Mouse (Mus musculus) gastrocnemius, postnatal 14 days (tissue): Measurements from ENCODE around the gene Il12b. TPM values are rescaled to one million over a fixed set of nuclear protein-coding genes. Genes with fewer than 3 reads are reported as not detected.
"Not testable (repeated sequence)": the region's sequence is repeated elsewhere in the genome, so short reads cannot be mapped to it uniquely, and the experiment has no call there.

Experiments
- DNase-seq: peaks from one replicate; pipeline ENCODE4 v3.0.0; 2021; ENCODE audit warnings: mixed read lengths
- intact Hi-C: fragments of 180-260 bp; cut with DNase I; formaldehyde crosslinking; loops from one replicate; pipeline ENCODE4 v1.15.1; 2025; ENCODE audit warnings: low total_unique reads
- total RNA-seq, 2 experiments: library from RNA; stranded (reverse); gene quantifications; 2 replicates each; pipeline ENCODE4 v1.2.3; 2021

Gene Il12b
- total RNA-seq, 2 experiments from 2014 or later, result not detected

DNA sequence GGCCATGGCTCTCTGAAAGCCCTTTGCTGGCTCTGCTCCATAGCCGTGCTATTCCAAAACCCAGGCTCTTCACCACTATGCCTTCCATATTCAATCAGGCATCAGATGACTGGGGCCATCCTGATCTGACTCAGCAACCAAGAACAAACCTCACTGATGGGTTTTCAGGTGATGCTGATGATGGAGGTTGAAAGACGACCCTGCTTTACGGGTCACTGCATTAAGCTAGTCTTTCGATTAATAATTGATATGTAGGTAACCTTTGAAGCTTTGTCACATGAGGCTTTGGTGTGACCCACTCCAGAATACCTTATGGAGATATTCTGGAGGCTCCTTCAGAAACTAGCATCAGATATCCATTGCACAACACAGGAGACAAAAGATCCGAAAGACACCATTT lies 6.6 kb downstream of the Il12b start:
- DNase-seq, result no peak
- intact Hi-C loops, result no loop called here

DNA sequence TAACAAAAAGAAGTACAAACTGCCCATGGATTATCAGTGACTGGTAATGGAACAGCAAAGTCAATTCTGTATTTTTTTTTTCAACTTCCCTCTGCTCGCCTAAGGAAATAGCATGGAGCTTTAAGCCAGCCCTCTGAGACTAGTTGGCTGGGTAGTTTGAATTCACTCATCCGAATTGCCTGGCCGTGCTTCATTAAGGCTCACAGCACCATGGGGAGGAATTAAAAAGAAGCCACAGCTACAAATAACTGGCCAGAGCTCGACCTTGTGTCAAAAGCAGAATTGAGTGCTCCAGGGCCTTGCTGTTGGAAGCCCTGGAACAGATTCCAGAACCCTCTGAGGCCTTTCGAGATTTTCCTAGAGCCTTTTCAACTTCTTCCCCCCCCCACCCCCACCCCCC lies 8.8 kb downstream of the Il12b start:
- DNase-seq, result no peak
- intact Hi-C loops, result no loop called here

DNA sequence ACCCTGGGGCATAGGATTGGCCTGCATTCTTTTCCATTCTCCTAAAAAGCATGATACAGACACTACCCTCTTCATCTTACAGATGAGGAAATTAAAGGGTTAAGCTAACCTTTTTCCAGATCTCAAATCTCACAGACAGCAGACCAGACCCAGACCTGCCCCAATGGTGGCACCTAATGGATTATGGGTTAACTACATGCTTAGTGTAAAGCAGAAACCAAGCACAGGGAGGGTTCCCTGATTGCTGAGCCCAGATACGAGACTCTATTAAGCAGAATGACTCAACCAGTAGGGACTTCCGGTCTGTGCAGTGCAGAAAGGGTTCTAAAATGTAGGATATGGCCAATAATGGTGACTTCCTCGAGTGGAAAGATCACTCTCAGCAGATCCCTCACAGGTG lies 10.6 kb downstream of the Il12b start:
- intact Hi-C loops, result no loop called here
- no peak for DNase-seq

DNA sequence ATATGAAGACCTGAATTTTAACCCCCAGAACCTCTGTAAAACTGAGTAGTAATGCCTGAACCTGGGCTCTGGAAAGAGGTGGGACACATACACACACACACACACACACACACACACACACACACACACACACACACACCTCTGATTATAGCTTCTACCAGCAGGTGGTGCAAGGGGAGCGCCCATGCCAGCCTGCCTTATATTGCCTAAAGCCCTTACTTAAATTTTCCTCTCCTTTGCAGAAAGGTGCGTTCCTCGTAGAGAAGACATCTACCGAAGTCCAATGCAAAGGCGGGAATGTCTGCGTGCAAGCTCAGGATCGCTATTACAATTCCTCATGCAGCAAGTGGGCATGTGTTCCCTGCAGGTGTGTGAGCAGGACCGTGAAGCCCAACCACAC lies 12.4 kb downstream of the Il12b start:
- intact Hi-C loops, result no loop called here
- DNase-seq, result no peak

DNA sequence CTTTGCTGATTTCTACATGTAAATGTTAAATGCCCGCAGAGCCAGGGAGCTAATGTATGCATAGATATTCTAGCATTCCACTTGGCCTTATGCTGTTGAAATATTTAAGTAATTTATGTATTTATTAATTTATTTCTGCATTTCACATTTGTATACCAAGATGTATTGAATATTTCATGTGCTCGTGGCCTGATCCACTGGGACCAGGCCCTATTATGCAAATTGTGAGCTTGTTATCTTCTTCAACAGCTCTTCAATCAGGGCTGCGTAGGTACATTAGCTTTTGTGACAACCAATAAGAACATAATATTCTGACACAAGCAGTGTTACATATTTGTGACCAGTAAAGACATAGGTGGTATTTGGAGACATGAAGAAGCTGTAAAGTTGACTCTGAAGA lies 13.5 kb downstream of the Il12b start:
- no peak for DNase-seq
- intact Hi-C loops, result no loop called here

DNA sequence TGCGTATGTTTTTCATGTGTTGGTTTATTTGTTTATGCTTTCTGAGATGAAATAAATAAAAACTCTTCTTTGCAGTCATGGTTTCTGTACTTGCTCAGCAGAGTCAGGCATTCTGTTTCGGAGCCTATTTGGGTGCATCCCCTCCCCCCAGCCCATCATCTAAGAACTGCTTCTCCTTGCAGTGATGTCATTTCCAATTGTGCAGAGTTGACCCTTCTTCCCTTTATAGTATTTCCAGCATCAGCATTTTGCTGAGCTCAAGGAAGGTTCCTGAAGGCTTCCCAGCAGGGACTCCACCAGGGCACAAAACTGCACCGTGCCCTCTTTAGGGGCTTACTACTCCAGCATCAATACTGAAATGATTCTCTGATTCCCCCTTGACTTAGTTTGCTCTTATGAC lies 14.7 kb downstream of the Il12b start:
- intact Hi-C loops, result no loop called here
- DNase-seq, result no peak

DNA sequence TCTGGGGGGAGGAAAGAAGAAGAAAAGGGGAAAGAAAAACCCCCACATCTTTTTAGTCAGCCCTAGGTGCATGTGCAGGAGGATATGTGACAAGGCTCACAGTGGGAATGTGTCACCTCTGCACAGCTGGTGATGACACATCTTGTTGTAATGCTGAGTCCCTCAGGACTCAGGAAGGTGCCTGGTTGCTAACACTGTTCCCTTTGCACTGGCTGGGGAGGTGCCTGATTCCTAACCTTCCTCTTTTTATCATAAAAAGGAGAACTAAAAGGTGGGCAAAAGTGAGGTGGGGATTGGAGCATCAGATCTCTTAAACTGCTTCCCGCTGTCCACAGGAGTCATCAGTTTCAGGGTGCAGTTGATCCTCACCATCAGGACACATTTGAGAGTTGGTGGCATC lies 17.5 kb downstream of the Il12b start:
- intact Hi-C loops, result no loop called here

DNA sequence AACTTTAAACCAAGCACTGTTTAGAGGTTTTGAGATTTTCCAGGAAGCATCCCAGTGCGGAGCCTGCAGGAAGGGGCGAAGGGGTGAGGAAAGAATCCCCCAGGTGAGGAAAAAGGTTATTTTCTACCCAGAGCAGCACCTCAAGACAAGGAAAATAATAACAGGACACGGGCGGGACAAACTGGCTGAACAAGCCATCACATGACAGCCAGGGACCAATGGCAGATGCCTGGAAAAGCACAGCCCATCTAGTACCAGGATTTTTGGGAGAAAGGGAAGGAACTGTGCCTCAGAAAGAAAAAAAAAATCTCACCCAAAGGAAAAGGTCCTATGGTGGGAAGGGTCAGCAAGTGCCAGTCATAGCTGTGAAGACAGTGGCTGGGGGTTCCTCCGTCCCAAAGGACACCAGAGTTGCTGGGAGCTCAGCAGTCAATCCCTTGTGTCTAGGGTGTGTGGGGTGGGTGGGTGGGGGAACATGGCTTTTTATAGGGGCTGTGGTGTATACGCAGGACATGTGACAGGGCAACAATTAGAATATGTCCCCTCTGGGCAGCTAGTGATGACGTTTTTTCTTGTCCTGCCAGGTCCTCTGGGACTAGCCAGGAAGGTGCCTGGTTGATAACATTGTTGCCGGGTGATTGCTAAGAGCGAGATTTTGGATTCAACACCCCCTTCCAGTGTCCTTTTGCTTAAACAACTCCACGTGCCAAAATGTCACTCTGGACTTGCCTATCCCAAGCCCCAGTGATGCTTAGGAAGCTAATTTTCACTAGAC lies 22.7 kb downstream of the Il12b start:
- intact Hi-C loops, result no loop called here
- DNase-seq, result no peak

More for the DNA sequence above, 17.5 kb downstream of the Il12b start:
- DNase-seq, result no peak

DNA sequence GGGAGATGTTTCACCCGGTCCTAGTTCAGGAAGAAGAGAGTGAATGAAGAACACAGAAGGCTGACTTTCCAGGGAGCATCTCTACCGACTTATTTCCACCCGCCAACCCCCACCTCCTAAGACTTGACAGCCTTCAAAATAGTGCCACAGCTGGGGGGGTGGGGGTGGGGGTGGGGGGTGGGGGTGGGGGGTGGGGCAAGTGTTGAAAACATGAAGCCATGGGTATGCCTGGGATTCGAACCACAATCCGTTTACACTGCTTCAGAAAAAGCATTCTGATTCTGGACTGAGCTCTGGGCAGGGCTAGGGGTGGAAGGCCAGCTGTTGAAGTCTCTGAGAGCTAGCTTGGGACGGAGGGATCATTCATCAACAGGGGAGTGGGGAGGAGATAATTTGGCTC lies 23.4 kb downstream of the Il12b start:
- intact Hi-C loops, result no loop called here

DNA sequence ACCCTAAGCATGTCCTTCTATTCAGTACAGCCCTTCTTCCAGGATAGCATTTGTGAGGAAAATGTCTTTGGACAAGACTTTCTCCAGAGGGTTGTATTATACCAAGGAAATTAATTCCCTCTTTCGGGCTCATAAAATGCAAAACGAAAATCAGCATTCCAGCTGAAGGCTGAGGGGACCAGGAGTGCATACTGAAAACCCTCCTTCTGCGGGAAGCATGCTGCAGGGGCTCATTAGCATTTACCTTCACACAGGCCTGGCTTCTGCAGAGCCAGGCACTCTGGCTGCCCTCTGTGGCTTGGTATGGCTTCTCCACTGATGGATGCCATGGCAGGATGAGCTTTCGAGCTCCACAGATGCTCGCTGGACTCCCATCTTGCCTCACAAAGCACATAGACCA lies 24.1 kb downstream of the Il12b start:
- intact Hi-C loops, result no loop called here
- no peak for DNase-seq

More for the DNA sequence above, 23.4 kb downstream of the Il12b start:
- no peak for DNase-seq

DNA sequence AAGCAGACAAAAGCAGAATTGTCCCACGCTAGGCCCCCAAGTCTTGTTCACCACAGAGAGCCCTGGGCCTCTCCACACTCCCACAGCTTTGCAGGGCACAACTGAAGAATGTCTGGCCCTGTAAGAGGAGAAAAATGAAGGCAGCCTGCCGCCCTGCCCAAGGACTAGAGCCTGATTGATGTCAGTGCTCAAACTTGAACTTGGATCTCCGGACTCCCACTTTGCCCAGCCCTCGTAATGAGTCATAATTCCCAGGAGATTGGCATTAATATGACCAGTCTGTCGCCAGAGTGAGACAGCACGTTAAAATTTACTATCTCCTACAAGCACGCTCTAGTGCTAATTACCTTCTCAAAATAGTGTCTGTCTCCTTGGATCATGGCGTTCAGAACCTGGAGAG lies 25.1 kb downstream of the Il12b start:
- intact Hi-C loops, result no loop called here

DNA sequence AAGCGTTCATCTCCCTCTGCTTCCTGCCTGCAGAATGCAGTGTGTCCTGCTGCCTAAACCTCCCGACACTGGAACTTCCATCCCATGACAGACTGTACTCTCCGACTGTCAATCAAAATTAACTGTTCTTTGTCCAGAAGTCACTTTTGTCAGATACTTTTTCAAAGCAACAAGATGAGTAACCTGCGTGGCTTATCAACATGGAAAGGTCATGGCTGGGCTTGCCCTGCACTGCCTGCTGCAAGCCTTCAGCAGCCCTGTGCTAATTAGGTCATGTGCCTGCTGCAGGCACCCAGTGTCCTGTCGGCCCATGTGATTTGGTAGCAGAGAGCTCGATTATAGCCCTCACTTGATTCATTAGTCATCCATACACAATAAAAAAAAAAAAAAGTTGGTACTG lies 25.8 kb downstream of the Il12b start:
- intact Hi-C loops, result no loop called here
- no peak for DNase-seq

More for the DNA sequence above, 25.1 kb downstream of the Il12b start:
- DNase-seq, result no peak

DNA sequence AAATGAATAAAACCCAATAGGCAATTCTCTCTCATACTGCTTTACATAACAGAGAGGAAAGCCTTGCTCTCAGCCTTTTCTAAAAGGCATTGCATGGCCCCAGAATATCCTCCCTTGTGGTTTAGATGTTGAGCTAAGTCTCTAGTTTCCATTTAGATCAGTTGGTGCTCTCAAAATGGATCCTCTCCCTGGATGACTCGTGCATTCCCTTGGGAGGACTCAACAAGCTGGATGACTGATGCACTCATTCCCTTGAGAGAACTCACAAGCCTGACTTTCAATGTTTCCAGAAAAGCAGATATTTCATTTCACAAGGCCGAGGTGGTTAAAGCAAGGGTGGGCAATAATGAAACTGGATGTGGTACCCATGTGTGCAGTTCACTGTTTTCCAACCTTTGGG lies 28.1 kb downstream of the Il12b start:
- no peak for DNase-seq
- intact Hi-C loops, result no loop called here

DNA sequence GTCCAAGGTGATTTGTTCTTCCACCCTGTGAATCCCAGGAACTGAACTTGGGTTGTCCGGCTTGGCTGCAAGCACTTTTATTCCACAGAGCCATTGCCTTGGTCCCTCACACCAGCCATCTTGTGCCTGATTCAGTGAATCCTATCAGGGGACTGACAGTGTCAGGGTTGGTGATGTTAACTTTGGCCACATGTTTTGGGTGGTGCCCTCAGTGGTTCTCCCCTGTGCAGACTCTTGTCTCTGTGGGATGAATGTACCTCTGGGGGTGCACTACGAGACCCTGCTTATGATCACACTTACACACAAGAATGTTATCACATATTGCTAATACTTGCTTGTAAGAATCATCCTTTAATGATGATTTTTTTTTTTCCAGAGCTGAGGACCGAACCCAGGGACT lies 30.2 kb downstream of the Il12b start:
- no peak for DNase-seq
- intact Hi-C loops, result no loop called here

DNA sequence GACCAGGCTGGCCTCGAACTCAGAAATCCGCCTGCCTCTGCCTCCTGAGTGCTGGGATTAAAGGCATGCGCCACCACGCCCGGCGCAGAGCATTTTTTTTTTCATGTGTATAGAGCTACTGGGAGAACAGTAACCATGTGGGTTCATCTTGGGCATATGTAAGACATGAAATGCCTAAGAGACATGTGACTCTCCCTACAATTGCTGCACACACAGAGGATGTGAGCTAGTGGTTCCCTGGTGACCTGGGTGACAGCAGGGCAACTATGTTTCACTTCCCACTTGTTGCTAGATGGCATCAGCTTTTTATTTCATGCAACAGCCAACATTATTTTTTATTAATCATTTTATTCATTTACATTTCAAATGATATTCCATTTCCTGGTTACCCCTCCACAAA lies 37.9 kb downstream of the Il12b start:
- DNase-seq, result no peak
- intact Hi-C loops, result no loop called here

DNA sequence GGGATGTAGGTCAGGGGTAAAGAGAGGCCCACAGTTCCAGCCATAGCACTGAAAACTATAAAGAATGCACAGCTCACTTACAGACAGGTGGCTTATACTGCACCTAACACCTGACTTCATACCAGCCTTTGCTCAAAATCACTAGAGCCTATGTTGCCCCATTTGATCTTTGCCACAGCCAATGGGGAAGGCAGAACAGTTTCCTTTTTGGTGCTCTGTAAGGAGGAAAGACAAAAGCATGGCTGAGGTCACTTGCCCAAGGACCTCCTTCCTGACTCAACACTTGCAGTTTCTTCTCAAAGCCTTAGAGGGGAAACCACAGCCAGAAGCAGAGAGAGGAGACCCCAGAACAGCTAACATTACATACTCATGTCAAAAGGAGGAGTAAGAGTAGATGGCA lies 51.2 kb downstream of the Il12b start:
- DNase-seq, result no peak
- intact Hi-C loops, result no loop called here

DNA sequence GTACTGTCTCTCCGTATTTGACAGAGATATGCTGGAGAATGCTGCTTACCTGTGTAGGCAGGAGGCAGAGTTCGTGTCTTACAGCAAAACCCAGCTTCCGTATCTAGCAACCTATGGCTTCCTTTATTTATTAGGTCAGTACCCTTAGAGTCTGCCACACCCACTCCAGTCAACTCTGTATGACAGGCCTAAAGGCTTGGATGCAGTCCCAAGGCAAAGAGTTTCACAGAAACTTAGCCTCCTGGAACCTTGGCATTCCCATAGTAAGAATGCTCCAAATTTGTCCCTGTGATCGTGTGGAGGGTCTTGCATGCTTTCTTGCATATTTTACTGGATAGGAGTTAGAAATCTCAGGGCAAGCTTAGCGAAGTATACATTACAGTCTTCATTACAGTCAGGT lies 52.2 kb downstream of the Il12b start:
- DNase-seq, intact Hi-C loops: not testable (repeated sequence)

DNA sequence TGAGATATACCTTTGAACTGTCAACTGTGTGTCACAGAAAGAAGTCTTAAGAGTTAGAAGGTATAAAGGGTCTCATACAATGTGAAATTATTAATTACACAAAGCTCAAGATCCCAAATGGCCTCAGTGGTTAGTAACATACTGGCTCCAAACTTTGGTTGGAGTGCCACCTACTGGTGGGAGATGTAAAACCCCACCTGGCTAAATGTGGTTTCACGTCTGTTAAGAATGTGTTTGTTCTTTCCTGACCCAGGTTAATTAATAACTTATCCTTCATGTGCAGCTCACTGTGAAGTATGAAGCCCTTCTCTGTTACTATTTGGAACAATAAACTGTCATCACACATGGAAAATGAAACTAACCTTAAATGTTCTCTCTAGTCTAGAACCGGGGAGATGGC lies 53.6 kb downstream of the Il12b start:
- intact Hi-C loops, result no loop called here
- peak; percentile 29 for DNase-seq

DNA sequence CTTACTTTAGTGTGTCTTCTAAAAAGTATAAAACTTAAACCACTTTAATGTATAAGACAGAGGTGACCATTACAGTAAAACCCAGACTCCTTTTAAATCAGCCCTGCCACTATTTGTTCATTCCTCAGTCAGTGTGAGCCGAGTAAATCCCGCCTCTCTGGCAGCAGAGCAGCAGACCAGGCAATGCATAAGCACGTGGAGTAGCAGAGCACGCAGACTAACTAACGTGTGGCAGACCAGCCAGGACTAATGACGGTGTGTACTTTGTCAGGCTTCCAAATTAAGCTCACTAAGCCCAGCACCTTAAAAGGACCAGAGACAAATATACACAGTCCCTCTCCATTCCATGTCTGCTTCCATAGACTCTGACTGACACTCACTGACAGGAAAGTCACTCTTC lies 61.6 kb downstream of the Il12b start:
- DNase-seq, result no peak
- intact Hi-C loops, result no loop called here
